Mouse (Mus musculus) c-Kit-positive CD71-positive TER-119-negative erythroid progenitor cells, embryonic 14.5 days (primary cell): ENCODE results near the gene Dpp6.
A peak's percentile ranks its signal among the peaks of the same experiment; 100 is the strongest.

ENCODE experiments used
- DNase-seq: peaks from one replicate; pipeline ENCODE4 v3.0.0-alpha.2; 2013; ENCODE audit warnings: low read depth

Gene Dpp6

DNA sequence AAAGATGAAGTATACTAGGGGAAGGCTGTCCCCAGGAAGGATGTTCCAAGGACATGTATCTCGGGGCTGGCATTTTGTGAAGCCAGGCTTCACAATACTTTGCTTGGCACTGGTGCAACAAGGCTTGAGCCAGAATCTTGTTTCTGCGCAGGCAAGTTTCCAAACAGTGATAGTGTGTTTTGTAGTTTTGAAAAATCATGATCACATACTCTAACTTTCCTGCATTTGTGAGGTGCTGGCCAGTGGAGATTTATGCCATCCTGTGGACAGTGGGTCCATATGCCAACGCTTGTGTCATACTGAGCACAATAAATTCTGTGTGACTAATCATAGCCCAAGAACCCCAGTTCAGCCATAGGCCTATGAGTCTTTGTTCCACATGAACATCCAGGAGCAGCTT lies 558.8 kb downstream of the Dpp6 start:
- DNase-seq, result no peak

- no peak for DNase-seq
Measured at GRCm38 (mm10) chr5:27380656-27381385, 563.8 kb downstream of the Dpp6 start.

GRCm38 (mm10) chr5:27398371-27398770 lies 581.4 kb downstream of the Dpp6 start:
- no peak for DNase-seq

DNA sequence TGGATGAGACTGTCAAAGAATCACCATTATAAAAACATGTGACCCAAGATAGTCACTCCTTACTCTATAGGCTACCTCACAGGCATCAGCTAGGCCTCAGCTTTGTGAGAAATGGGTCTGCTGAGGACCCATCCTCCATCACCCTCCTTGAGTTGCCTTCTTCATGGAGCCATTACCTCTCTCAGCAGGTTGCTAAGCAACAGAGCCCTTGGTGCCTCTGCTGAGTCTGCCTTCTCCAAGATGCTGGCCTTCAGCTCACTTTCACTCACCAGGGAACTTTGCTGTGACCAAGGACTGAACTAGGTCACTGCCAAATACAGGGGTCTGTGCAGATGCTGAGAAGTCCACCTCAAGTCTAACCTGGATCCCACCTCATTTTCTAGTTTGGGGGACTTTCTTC lies 582.1 kb downstream of the Dpp6 start:
- no peak for DNase-seq

DNA sequence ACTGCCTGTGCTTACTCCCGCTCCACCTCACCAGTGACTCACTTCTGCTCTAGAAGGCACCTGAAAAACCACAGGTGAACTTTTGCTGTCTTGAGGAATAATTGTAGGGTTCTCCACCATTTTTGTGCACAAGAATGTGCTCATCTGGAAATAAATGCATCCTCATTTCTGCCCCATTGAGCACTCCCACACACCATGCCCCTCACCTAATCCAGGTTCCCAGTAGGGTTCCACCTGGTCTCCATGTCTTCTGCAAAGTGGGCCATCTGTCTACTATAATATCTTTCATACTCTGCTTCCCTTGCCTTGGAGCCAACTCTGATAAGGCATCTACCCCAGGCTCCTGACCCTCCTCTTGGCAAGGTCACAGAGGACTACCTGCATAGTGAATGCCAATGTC lies 585.6 kb downstream of the Dpp6 start:
- DNase-seq, result no peak

- DNase-seq, result no peak
Measured at GRCm38 (mm10) chr5:27408854-27409253, 591.9 kb downstream of the Dpp6 start.

- DNase-seq, result no peak
Measured at GRCm38 (mm10) chr5:27413023-27413422, 596.0 kb downstream of the Dpp6 start.

DNA sequence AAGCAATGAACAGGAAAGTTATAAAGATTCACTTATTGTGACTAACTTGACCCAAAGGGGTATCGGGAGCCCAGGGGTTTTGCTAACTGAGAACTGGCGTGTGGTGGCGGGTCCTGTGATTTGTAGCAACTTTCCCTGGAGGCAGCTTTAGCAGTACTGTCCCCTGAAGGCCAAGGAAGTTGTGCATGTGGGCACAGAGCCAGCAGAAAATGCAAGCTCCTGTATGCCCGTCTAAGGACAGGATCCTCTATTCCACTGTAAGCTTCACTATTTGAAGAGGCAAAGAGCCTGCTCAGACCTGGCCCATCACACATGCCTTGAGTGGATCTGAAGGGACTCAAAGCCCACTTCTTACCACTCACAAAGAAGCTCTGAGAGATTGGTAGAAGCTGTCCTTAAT lies 598.5 kb downstream of the Dpp6 start:
- DNase-seq, result no peak

- peak; percentile 1 for DNase-seq
Measured at GRCm38 (mm10) chr5:27416571-27416970, 599.6 kb downstream of the Dpp6 start.

GRCm38 (mm10) chr5:27417398-27417797 lies 600.4 kb downstream of the Dpp6 start:
- DNase-seq, result no peak

- no peak for DNase-seq
Measured at GRCm38 (mm10) chr5:27418856-27419255, 601.9 kb downstream of the Dpp6 start.

GRCm38 (mm10) chr5:27421090-27421635 lies 604.2 kb downstream of the Dpp6 start:
- DNase-seq, result no peak

DNA sequence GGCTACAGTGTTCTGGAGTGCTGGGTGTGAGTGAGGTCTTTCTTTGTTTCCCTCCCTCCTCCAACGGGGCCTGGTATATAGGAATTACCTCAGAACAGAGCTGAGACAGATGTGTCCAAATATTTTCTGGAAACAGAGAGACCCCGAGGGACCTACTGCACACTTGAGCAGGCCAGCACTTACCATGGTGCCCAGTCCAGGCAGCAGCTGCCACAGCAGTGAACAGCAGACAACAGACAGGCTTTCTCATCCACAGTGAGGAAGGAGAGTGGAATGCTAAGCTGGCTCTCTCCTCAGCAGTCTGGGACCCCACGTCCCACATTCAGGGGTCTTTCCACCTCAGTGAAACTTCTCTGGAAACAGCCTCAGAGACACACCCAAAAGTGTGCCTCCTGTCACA lies 606.8 kb downstream of the Dpp6 start:
- DNase-seq, result no peak

- DNase-seq, result no peak
Measured at GRCm38 (mm10) chr5:27424484-27425080, 607.6 kb downstream of the Dpp6 start.

GRCm38 (mm10) chr5:27426200-27426599 lies 609.2 kb downstream of the Dpp6 start:
- DNase-seq, result no peak

- no peak for DNase-seq
Measured at GRCm38 (mm10) chr5:27433584-27433983, 616.6 kb downstream of the Dpp6 start.

DNA sequence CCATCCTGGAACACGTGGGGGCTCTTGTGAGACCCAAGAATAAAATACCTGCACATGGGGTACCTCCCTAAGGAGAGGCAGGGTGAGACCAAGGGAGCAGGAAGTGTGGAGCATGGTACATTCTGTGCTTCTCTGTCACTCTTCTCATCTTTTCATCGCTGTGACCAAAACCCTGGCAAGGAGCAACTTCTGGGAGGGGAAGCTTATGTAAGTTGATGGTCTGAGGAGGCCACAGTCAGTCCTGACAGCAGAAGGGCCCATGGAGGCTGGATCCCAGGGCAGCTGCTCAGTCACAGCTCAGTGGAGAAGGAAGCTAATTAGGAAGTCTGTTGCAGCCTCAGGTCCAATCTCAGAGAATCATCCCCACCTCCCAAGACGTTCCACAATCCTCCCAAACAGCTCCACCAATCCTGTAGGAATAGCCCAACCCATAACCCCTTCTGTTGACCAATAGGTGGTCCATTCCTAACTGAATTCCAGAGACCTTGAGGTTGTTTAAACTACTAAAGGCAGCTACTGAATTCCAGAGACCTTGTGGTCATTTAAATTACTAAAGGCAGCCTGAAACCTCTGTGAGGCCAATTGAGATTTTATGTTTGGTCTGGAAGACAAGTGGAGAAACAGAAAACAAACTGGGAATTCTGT lies 636.3 kb downstream of the Dpp6 start:
- DNase-seq, result no peak

GRCm38 (mm10) chr5:27454386-27454785 lies 637.4 kb downstream of the Dpp6 start:
- DNase-seq, result no peak

GRCm38 (mm10) chr5:27456981-27457380 lies 640.0 kb downstream of the Dpp6 start:
- no peak for DNase-seq

DNA sequence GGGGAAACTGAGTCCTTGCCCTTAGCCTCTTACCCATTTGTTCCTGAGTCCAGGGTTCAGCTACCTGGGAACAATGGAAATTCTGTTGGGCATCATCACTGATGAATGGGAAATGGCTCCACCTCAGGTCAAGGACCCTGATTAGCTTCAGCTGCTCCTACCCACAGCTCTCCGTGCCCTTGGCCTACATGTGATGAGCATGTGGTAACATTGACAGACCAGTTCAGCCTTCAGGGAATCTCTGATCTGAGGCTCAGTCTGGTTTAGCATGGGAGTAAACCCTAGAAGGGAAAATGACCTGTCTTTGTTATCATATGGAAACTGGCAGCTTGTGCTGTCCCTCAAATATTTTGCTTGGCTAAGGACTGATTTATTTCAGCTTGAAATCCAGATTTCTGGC lies 640.7 kb downstream of the Dpp6 start:
- DNase-seq, result no peak

- no peak for DNase-seq
Measured at GRCm38 (mm10) chr5:27474964-27475465, 658.0 kb downstream of the Dpp6 start.

DNA sequence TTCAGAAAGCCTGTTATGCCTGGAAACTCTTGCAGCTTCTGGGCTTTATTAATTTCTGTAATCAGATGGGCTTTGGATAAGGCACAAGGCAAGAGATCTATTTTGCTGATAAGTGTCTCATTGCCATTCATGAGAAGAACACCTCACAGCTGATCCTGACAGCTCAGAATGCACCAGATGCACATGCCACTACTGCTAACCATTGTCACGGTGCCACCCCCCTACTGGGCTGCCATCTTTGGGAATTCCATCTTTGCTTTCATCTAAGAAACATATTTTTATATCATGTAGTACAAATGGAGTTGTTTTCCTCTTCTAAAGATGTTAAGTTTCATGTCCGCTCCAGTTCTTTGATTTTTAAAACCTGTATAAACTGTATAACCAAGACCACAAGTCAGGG lies 664.7 kb downstream of the Dpp6 start:
- no peak for DNase-seq

- DNase-seq, result no peak
Measured at GRCm38 (mm10) chr5:27486138-27486537, 669.1 kb downstream of the Dpp6 start.
